Mouse (Mus musculus) kidney, adult 2 months (tissue): ENCODE data around the gene Spsb1.

ENCODE experiments used
- CTCF ChIP-seq: fragments of 200-500 bp; conservative IDR thresholded peaks from 2 replicates; pipeline ENCODE4 v1.5.1; 2011; ENCODE audit warnings: low read depth, mild to moderate bottlenecking, control low read depth, low read length, moderate library complexity, mixed read lengths; ENCODE audit not compliant: insufficient read depth, insufficient read length
- POLR2A ChIP-seq: fragments of 200-500 bp; IDR thresholded peaks from one replicate; pipeline ENCODE4 v1.6.1; 2011; ENCODE audit warnings: low read depth, low read length, control low read depth

DNA sequence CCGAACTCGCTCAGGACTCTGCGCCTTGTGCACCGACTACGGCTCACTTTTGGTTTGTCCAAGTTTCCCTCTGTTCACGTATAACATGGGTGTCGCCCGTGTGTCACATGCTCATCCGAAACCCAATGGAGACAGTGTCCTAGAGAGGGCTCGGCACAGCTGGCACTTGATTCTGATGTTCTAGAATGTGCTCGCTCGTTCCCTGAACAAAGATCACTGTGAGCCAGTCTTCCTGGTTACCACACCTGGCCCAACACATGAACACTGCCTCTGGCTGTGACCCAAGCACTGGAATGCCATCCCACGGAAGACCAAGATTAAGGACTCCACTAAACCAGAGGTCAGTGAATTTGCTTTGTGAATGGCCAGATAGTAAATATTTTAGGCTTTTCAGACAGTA is 45.3 kb downstream of the Spsb1 start:
- TF ChIP-seq CTCF (no peak), POLR2A (no peak)
